Mouse (Mus musculus): Measurements from ENCODE around the gene Slc39a10. TPM values are rescaled to one million over a fixed set of nuclear protein-coding genes. Genes with fewer than 3 reads are reported as not detected.

Gene Slc39a10
- polyA plus RNA-seq (2015; fragmentation: Nextera tagmentation; extraction: Ambion mirVana): 2.7 and 3.1 TPM in 2 replicates

GRCm38 (mm10) chr1:46892752-46893151, at the start of gene Slc39a10:
TSS of gene Slc39a10 (minus strand) at chr1:46892852.
- Histone ChIP-seq H3K27ac (replicated peaks) (no peak within 1 kb of the TSS), H3K9ac (no peak within 1 kb of the TSS), H3K4me1 (replicated peaks) (no peaks in the 10 kb centered on the region), H3K4me2 (no peak within 1 kb of the TSS), H3K36me3 (replicated peaks) (no peaks in the 10 kb centered on the region), H3K4me3 (replicated peaks) (no peak within 1 kb of the TSS), H3K9me3 (replicated peaks) (no peaks in the 10 kb centered on the region), H3K27me3 (no peaks in the 10 kb centered on the region)
- ATAC-seq (ENCODE audit: insufficient read depth): no peak
- WGBS (ENCODE audit: insufficient replicate concordance): 45% methylated on average over 3 of the region's 3 CpGs

- no peak for ATAC-seq (ENCODE audit: insufficient read depth)
- Histone ChIP-seq H3K4me1 (replicated peaks) (no peaks in the 10 kb centered on the region), H3K4me3 (replicated peaks) (no peak overlapping the region), H3K9me3 (replicated peaks) (no peaks in the 10 kb centered on the region), H3K4me2 (no peak overlapping the region), H3K27ac (replicated peaks) (no peak overlapping the region), H3K27me3 (no peaks in the 10 kb centered on the region), H3K9ac (no peak overlapping the region), H3K36me3 (replicated peaks) (no peaks in the 10 kb centered on the region)
- 51% methylated on average over 2 of the region's 2 CpGs for WGBS (ENCODE audit: insufficient replicate concordance)
Measured at GRCm38 (mm10) chr1:46939295-46939694, 46.6 kb upstream of the Slc39a10 start.

GRCm38 (mm10) chr1:46937641-46938040, 45.0 kb upstream of the Slc39a10 start:
- H3K36me3 ChIP-seq (replicated peaks): no peaks in the 10 kb centered on the region
- H3K9ac ChIP-seq: no peak overlapping the region
- no peaks in the 10 kb centered on the region for H3K4me1 ChIP-seq (replicated peaks)
- no peak overlapping the region for H3K4me3 ChIP-seq (replicated peaks)
- no peak overlapping the region for H3K4me2 ChIP-seq
- no peaks in the 10 kb centered on the region for H3K9me3 ChIP-seq (replicated peaks)
- no peaks in the 10 kb centered on the region for H3K27me3 ChIP-seq
- WGBS (ENCODE audit: insufficient replicate concordance): 67% methylated on average over 2 of the region's 2 CpGs
- no peak overlapping the region for H3K27ac ChIP-seq (replicated peaks)
- no peak for ATAC-seq (ENCODE audit: insufficient read depth)

- Histone ChIP-seq H3K4me2 (no peak overlapping the region), H3K4me1 (replicated peaks) (no peaks in the 10 kb centered on the region), H3K36me3 (replicated peaks) (no peaks in the 10 kb centered on the region), H3K27me3 (no peaks in the 10 kb centered on the region), H3K27ac (replicated peaks) (no peak overlapping the region), H3K4me3 (replicated peaks) (no peak overlapping the region), H3K9ac (no peak overlapping the region), H3K9me3 (replicated peaks) (no peaks in the 10 kb centered on the region)
- ATAC-seq (ENCODE audit: insufficient read depth): no peak
Measured at GRCm38 (mm10) chr1:46927104-46927503, 34.5 kb upstream of the Slc39a10 start.

- H3K4me3 ChIP-seq (replicated peaks): no peak overlapping the region
- no peaks in the 10 kb centered on the region for H3K4me1 ChIP-seq (replicated peaks)
- H3K36me3 ChIP-seq (replicated peaks): no peaks in the 10 kb centered on the region
- no peak for ATAC-seq (ENCODE audit: insufficient read depth)
- H3K9ac ChIP-seq: no peak overlapping the region
- no peak overlapping the region for H3K27ac ChIP-seq (replicated peaks)
- 13% methylated on average over 3 of the region's 3 CpGs for WGBS (ENCODE audit: insufficient replicate concordance)
- no peaks in the 10 kb centered on the region for H3K9me3 ChIP-seq (replicated peaks)
- no peak overlapping the region for H3K4me2 ChIP-seq
- H3K27me3 ChIP-seq: no peaks in the 10 kb centered on the region
Measured at GRCm38 (mm10) chr1:46926239-46926638, 33.6 kb upstream of the Slc39a10 start.

- no peaks in the 10 kb centered on the region for H3K36me3 ChIP-seq (replicated peaks)
- ATAC-seq (ENCODE audit: insufficient read depth): no peak
- no peaks in the 10 kb centered on the region for H3K9me3 ChIP-seq (replicated peaks)
- no peak overlapping the region for H3K4me3 ChIP-seq (replicated peaks)
- H3K9ac ChIP-seq: no peak overlapping the region
- no peaks in the 10 kb centered on the region for H3K4me1 ChIP-seq (replicated peaks)
- no peak overlapping the region for H3K4me2 ChIP-seq
- H3K27me3 ChIP-seq: no peaks in the 10 kb centered on the region
- no peak overlapping the region for H3K27ac ChIP-seq (replicated peaks)
Measured at GRCm38 (mm10) chr1:46924992-46925391, 32.3 kb upstream of the Slc39a10 start.

GRCm38 (mm10) chr1:46922904-46923303, 30.3 kb upstream of the Slc39a10 start:
- Histone ChIP-seq H3K36me3 (replicated peaks) (no peaks in the 10 kb centered on the region), H3K4me1 (replicated peaks) (no peaks in the 10 kb centered on the region), H3K9me3 (replicated peaks) (no peaks in the 10 kb centered on the region), H3K27me3 (no peaks in the 10 kb centered on the region), H3K4me3 (replicated peaks) (no peak overlapping the region), H3K4me2 (no peak overlapping the region), H3K27ac (replicated peaks) (no peak overlapping the region), H3K9ac (no peak overlapping the region)
- WGBS (ENCODE audit: insufficient replicate concordance): 73% methylated on average over 7 of the region's 7 CpGs
- ATAC-seq (ENCODE audit: insufficient read depth): no peak

- ATAC-seq (ENCODE audit: insufficient read depth): no peak
- H3K27me3 ChIP-seq: no peaks in the 10 kb centered on the region
- H3K4me3 ChIP-seq (replicated peaks): no peak overlapping the region
- no peaks in the 10 kb centered on the region for H3K4me1 ChIP-seq (replicated peaks)
- H3K4me2 ChIP-seq: no peak overlapping the region
- no peaks in the 10 kb centered on the region for H3K9me3 ChIP-seq (replicated peaks)
- no peaks in the 10 kb centered on the region for H3K36me3 ChIP-seq (replicated peaks)
- no peak overlapping the region for H3K9ac ChIP-seq
- H3K27ac ChIP-seq (replicated peaks): no peak overlapping the region
Measured at GRCm38 (mm10) chr1:46921630-46922029, 29.0 kb upstream of the Slc39a10 start.

- Histone ChIP-seq H3K27ac (replicated peaks) (no peak overlapping the region), H3K27me3 (no peaks in the 10 kb centered on the region), H3K9me3 (replicated peaks) (no peaks in the 10 kb centered on the region), H3K9ac (no peak overlapping the region), H3K36me3 (replicated peaks) (no peaks in the 10 kb centered on the region), H3K4me3 (replicated peaks) (no peak overlapping the region), H3K4me1 (replicated peaks) (no peaks in the 10 kb centered on the region), H3K4me2 (no peak overlapping the region)
- no peak for ATAC-seq (ENCODE audit: insufficient read depth)
Measured at GRCm38 (mm10) chr1:46916237-46916636, 23.6 kb upstream of the Slc39a10 start.

- Histone ChIP-seq H3K4me2 (no peak overlapping the region), H3K27me3 (no peaks in the 10 kb centered on the region), H3K36me3 (replicated peaks) (no peaks in the 10 kb centered on the region), H3K4me1 (replicated peaks) (no peaks in the 10 kb centered on the region), H3K27ac (replicated peaks) (no peak overlapping the region), H3K4me3 (replicated peaks) (no peak overlapping the region), H3K9me3 (replicated peaks) (no peaks in the 10 kb centered on the region), H3K9ac (no peak overlapping the region)
- 48% methylated on average over 1 of the region's 1 CpGs for WGBS (ENCODE audit: insufficient replicate concordance)
- ATAC-seq (ENCODE audit: insufficient read depth): no peak
Measured at GRCm38 (mm10) chr1:46914349-46914748, 21.7 kb upstream of the Slc39a10 start.

- WGBS (ENCODE audit: insufficient replicate concordance): 63% methylated on average over 1 of the region's 1 CpGs
- H3K4me2 ChIP-seq: no peak overlapping the region
Measured at GRCm38 (mm10) chr1:46912506-46913156, 20.0 kb upstream of the Slc39a10 start.

GRCm38 (mm10) chr1:46910154-46910553, 17.5 kb upstream of the Slc39a10 start:
- ATAC-seq (ENCODE audit: insufficient read depth): no peak
- Histone ChIP-seq H3K9me3 (replicated peaks) (no peaks in the 10 kb centered on the region), H3K4me3 (replicated peaks) (no peak overlapping the region), H3K27ac (replicated peaks) (no peak overlapping the region), H3K27me3 (no peaks in the 10 kb centered on the region), H3K9ac (no peak overlapping the region), H3K36me3 (replicated peaks) (no peaks in the 10 kb centered on the region), H3K4me1 (replicated peaks) (no peaks in the 10 kb centered on the region), H3K4me2 (no peak overlapping the region)
- 61% methylated on average over 3 of the region's 3 CpGs for WGBS (ENCODE audit: insufficient replicate concordance)

More at GRCm38 (mm10) chr1:46912506-46913156, 20.0 kb upstream of the Slc39a10 start:
- no peaks in the 10 kb centered on the region for H3K9me3 ChIP-seq (replicated peaks)
- H3K36me3 ChIP-seq (replicated peaks): no peaks in the 10 kb centered on the region
- H3K27me3 ChIP-seq: no peaks in the 10 kb centered on the region
- no peak overlapping the region for H3K4me3 ChIP-seq (replicated peaks)
- ATAC-seq (ENCODE audit: insufficient read depth): no peak
- H3K4me1 ChIP-seq (replicated peaks): no peaks in the 10 kb centered on the region
- H3K27ac ChIP-seq (replicated peaks): no peak overlapping the region
- H3K9ac ChIP-seq: no peak overlapping the region
